Mouse (Mus musculus): ENCODE measurements around the gene Slc9a2.

- no peak for TF ChIP-seq CTCF (IDR thresholded peaks at IDR 0.05)
- TF ChIP-seq EP300 (IDR thresholded peaks at IDR 0.05), result no peak
Measured at GRCm38 (mm10) chr1:40788956-40789355, 108.6 kb downstream of the Slc9a2 start.
